Mouse (Mus musculus): Measurements from ENCODE around the gene Mrgbp. TPM values are rescaled to one million over a fixed set of nuclear protein-coding genes. Genes with fewer than 3 reads are reported as not detected.

Gene Mrgbp
- total RNA-seq, 2 experiments from 2014 or later = 4.2 to 5.3 TPM

DNA sequence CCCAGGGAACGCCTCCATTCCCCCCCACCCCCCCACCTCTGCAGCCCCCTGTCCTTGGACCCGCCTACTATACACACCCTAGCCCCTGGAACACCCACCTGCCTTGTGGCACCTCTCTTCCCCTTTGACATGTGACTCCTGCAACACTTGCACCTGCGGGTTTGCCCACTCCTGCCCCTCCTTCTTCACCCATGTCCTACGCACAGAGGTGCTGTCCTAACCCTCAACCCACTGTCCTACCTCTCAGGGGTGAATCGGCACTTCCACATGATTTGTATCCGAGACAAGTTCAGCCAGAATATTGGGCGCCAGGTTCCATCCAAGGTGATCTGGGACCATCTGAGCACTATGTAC, 2.0 kb downstream of the Mrgbp start:
- intact Hi-C loops (cut with DNase I) = loop anchor here (5.0 kb wide), 1 partner anchor 164 kb away; no protein-coding TSS in a partner anchor
- no peak for DNase-seq

DNA sequence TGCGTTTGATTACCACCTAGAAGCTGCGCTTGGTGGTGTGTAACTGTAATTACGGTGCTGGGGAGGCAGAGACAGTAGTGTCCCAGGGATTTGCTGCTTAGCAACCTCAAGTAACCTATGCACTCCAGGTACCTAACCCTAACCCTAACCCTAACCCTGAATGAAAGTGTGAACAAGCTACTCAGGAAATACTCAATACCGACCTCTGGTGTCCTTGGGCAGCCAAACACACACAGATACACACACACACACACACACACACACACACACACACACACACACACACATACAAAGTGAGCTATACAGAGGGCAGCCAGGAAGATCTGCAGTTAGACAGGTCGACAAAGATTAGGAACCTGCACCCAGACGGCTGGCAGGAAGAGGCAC, 7.6 kb downstream of the Mrgbp start:
- intact Hi-C loops (cut with DNase I) = no loop called here
- no peak for DNase-seq

DNA sequence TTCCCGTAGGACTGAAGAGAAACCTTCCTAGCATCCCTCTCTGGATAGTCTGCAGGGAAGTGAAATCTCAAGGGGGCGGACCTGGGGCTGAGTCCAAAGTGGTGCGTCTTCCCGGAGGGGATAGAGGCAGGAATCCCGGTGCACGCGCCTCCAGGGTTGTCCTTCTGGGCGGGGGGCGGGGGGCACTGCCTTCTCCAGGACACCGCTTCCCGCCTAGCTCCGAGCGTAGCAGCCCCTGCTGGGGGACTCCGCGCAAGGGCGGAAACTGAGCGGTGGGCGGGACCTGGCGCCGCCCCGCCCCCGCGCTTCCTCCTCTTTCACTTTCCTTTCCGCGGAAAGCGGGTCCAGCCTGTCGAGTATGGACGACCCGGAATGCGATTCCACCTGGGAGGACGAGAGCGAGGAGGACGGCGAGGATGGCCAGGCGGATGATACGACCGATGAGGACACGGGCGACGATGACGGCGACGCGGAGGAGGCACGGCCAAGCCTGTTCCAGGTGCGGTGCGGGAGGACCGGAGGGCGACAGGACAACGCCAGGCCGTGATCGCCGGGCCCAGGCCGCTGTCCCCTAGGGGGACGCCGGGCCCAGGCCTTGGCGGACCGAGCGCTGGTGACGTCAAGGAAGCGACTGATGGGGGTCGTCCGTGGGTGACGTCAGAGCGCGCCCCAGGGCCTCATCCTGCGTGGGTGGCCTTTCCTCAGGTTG, 8.2 kb downstream of the Mrgbp start, which contains the start of gene Ogfr:
TSS of gene Ogfr (plus strand) at position 123 of the 709 bp plus-strand sequence.
- intact Hi-C loops (cut with DNase I) = no loop called here
- DNase-seq = peak; percentile 68 to 78

DNA sequence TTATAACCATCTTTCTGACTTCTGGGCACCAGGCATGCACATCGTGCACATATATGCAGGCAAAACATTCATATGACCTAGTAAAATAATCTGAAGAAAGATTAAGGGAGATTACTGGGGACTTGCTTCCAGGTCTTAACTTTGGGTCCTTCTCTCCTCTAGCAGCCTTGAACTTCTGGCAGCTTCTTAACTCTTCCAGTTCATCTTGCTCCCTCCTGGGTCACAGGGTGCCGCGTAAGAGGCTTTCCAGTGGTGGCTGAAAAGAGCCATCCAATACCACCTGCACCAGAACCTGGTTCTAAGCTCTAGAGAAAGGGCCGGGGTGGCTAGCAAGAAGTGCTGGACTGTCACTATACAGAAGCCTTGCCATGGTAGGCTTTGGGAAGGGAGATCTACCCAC, 16.4 kb downstream of the Mrgbp start, which contains the start of gene Col9a3:
TSS of gene Col9a3 (plus strand) at position 301 of the 400 bp plus-strand sequence.
- intact Hi-C loops (cut with DNase I) = no loop called here
- DNase-seq = no peak

DNA sequence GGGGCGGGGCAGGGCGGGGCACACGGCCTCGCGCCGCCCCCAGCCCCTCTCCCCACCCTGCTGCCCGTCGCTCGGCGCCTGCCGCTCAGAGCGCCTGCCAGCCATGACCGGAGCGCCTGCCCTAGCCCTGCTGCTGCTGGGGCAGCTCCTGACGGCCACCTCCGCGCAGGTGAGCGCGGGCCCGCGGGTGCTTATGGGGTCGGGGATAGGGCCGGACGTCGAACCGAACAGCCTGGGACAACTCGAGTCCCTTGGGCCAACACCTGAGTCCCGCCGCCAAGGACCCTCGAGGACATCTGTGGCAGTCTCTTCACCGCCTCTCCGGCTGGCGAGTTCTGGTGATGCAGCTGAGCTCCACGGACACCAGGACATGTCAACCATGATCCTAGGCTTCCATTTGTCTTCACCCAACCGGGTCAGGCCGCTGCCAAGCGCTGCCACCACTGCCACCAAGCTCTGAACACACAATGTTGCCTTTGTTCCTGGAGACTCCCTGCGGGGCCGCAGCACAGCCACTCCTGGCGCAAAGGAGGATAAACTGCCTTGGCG, 17.1 kb downstream of the Mrgbp start:
- DNase-seq = no peak
- intact Hi-C loops (cut with DNase I) = no loop called here

DNA sequence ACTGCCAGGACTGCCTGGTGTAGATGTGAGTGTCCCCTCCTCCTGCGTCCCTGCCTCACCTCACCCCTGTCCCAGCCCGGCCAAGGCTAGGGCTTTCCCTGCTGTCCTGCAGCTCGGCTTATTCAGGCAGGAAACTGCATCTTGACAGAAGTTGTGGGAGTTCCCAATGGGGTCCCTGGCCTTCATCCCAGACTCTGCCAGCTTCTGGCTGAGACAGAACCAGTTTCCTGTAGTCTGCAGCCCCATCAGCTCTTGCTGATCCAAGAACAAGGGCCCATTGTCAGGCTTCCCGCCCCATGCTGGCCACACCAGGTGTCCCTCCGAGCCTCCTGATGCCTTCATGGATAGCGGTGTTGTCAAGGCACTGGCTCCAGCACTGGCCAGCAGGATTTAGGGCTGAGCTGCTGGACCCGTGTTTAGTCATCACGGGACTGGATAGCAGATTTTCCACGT, 19.5 kb downstream of the Mrgbp start:
- intact Hi-C loops (cut with DNase I) = no loop called here
- DNase-seq = no peak

DNA sequence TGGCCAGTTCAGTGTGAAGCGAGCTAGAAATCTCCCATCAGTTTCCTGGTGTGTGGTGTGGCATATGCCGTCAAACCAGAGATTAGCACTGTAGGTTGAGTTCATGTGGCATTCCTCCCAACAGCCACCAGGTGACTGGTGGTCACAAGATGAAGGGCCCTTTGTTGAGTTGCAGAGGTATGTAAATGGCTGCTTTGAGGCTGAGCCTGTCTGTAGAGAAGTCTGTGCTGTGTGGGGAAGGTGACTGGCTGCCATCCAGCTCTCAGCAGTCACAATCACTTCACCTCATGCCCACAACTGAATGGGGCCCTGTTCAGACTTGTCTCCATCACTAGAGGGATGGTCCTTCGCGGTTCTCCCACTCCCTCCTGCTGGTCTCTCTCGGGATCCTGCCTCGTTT, 23.7 kb downstream of the Mrgbp start:
- intact Hi-C loops (cut with DNase I) = no loop called here
- no peak for DNase-seq

DNA sequence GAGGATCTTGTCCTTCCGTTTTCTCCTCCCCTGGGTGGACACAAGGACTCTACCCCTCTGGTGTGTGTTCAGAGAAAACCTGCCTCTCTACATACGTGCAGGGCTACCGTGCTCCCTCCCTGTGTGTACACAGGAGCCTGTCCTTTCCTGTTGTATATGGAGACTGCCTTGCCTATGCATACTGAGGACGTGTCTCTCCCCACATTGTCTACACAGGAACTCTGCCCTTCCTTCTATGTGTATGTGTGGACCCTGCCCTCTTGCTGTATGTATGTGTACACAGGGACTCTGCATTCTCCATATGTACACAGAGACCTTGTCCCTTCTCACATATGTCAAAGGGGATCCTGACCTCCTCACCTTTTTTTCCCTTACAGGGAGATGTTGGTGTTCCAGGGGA, 29.2 kb downstream of the Mrgbp start:
- DNase-seq = no peak
- intact Hi-C loops (cut with DNase I) = no loop called here

DNA sequence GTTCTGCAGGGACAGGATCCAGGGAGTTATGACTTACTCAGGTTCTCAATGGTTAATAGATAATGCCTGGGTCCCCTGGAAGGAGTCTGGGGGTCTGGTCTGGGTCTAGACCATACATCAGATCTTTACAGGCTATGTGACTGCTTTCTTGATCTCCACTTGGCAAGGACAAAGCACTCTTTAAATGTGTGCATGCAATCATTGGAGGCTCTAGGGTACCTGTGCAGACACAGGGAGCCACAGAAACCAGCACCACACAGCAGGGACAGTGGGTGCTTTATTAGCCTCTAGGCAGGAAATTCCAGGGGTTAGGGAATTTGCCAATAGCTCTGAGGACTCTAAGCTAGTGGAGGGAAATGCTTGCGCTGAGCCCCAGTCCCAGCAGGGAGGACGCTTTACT, 30.8 kb downstream of the Mrgbp start:
- no peak for DNase-seq
- intact Hi-C loops (cut with DNase I) = no loop called here

Other genes with a start within 250 kb of the Mrgbp start
- not detected for gene Gata5, start 246.6 kb upstream of the Mrgbp start, total RNA-seq (2021)
- under 1 TPM in 1 of 2 experiments, not detected in 1; 0.08 TPM for gene Slco4a1, start 125.1 kb upstream of the Mrgbp start, total RNA-seq (2021)
- gene Ntsr1, start 81.3 kb upstream of the Mrgbp start, total RNA-seq (2021) = not detected
- 10 to 100 TPM; 20.4 to 21.4 TPM for gene Ogfr, start 7.9 kb downstream of the Mrgbp start, total RNA-seq (2021)
- under 1 TPM in 1 of 2 experiments, not detected in 1; 0.15 TPM for gene Col9a3, start 16.5 kb downstream of the Mrgbp start, total RNA-seq (2021)
- gene Tcfl5, start 61.4 kb downstream of the Mrgbp start, total RNA-seq (2021) = not detected
- gene Dido1, start 128.7 kb downstream of the Mrgbp start, total RNA-seq (2021) = 10 to 100 TPM; 14.3 to 17.5 TPM
- 10 to 100 TPM; 32.1 to 33.8 TPM for gene Gid8, start 128.8 kb downstream of the Mrgbp start, total RNA-seq (2021)
- gene Slc17a9, start 144.0 kb downstream of the Mrgbp start, total RNA-seq (2021) = under 1 TPM in 1 of 2 experiments, not detected in 1; 0.33 TPM
- not detected for gene Bhlhe23, start 195.6 kb downstream of the Mrgbp start, total RNA-seq (2021)

Data from gastrocnemius, postnatal 36 days (tissue).